ENCODE assay signal across 9 mouse cellular contexts in genomic region chr9:49757986-49758385, GRCm38 (mm10). TPM values are rescaled to one million over a fixed set of nuclear protein-coding genes. Genes with fewer than 3 reads are reported as not detected.
DNase-seq lines count a peak whose midpoint lies in the region; ATAC-seq and TF ChIP-seq lines count a peak whose summit lies in the region.
"Had no signal": no experiment of that assay in that cellular context is flagged by ENCODE, and none has a peak within 500 bp of the region (broad histone marks: within the 10 kb centered on the region; RNA-seq: fewer than 3 reads in every experiment).

No protein-coding gene starts in this region.

- peak overlapping the region; percentile 53 for H3K27ac ChIP-seq in heart, embryonic 13.5 days (replicated peaks)
- peak overlapping the region; percentile 38; the same call in 1 of the 2 replicates for H3K27ac ChIP-seq in limb, embryonic 14.5 days (replicated peaks; ENCODE audit: low read depth, low read length)
- no peak overlapping the region for H3K27ac ChIP-seq in intestine, postnatal 0 days (ENCODE audit: low read depth, low read length)

- no peaks in the 10 kb centered on the region for H3K9me3 ChIP-seq in heart, embryonic 13.5 days
- no peaks in the 10 kb centered on the region for H3K9me3 ChIP-seq in limb, embryonic 14.5 days (ENCODE audit: control insufficient read depth, low read length)
- H3K9me3 ChIP-seq in intestine, postnatal 0 days (ENCODE audit: control insufficient read depth) = no peaks in the 10 kb centered on the region

- H3K27me3 ChIP-seq in heart, embryonic 13.5 days (replicated peaks) = no peaks in the 10 kb centered on the region
- no peaks in the 10 kb centered on the region for H3K27me3 ChIP-seq in limb, embryonic 14.5 days (ENCODE audit: control insufficient read depth, insufficient read depth, low read length)
- H3K27me3 ChIP-seq in intestine, postnatal 0 days (replicated peaks; ENCODE audit: control insufficient read depth, insufficient read depth, low read length) = no peaks in the 10 kb centered on the region

- no peak for TF ChIP-seq POLR2A in limb, embryonic 14.5 days (IDR thresholded peaks at IDR 0.05; ENCODE audit: borderline replicate concordance, extremely low read depth, insufficient read depth, insufficient read length)

- ATAC-seq in heart, embryonic 13.5 days (ENCODE audit: extremely low read depth, insufficient number of reproducible peaks, low FRiP score, low TSS enrichment) = no peak
- ATAC-seq in limb, embryonic 14.5 days (ENCODE audit: low FRiP score, low read depth) = no peak
- ATAC-seq in intestine, postnatal 0 days = no peak
- ATAC-seq in megakaryocyte-erythroid progenitor cell, adult 5-6 weeks (replicated peaks; ENCODE audit: low FRiP score, low TSS enrichment, poor library complexity, severe bottlenecking) = no peak
- ATAC-seq: CD4-positive, CD25-positive, alpha-beta regulatory T cell, adult 4 months had no signal

- no peak for DNase-seq in heart, postnatal 10 days
- peak; percentile 31 to 41 for DNase-seq in right cerebral cortex, adult 2 months (ENCODE audit: low spot score in 2 of 2)
- no peak for DNase-seq in right cerebral cortex, postnatal 4 days
- DNase-seq in limb, embryonic 14.5 days (ENCODE audit: low spot score) = no peak
- DNase-seq in telencephalon, adult 2 months (ENCODE audit: low read depth, low spot score) = peak; percentile 46

- intact Hi-C loops in heart, postnatal 10 days (cut with DNase I) = no loop called here

- H3K4me2 ChIP-seq in heart, embryonic 13.5 days = peak overlapping the region; percentile 33; the same call in 1 of the 2 replicates
- 0 out of 2 replicates have a peak overlapping the region, but pooled peaks have one; percentile 15 for H3K4me2 ChIP-seq in limb, embryonic 14.5 days (replicated peaks; ENCODE audit: low read depth, low read length, severe bottlenecking)
- no peak overlapping the region for H3K4me2 ChIP-seq in intestine, postnatal 0 days (replicated peaks; ENCODE audit: low read depth)

- no peak for TF ChIP-seq CTCF in intestine, postnatal 0 days (IDR thresholded peaks at IDR 0.05; ENCODE audit: low read depth)

- WGBS in heart, embryonic 13.5 days = 57% methylated on average over 12 of the region's 12 CpGs
- WGBS in limb, embryonic 14.5 days = 46% methylated on average over 12 of the region's 12 CpGs
- 63% methylated on average over 12 of the region's 12 CpGs for WGBS in intestine, postnatal 0 days

- no peaks in the 10 kb centered on the region for H3K36me3 ChIP-seq in heart, embryonic 13.5 days
- no peaks in the 10 kb centered on the region for H3K36me3 ChIP-seq in limb, embryonic 14.5 days (ENCODE audit: control insufficient read depth, insufficient read depth, low read length)
- no peaks in the 10 kb centered on the region for H3K36me3 ChIP-seq in intestine, postnatal 0 days (ENCODE audit: control insufficient read depth, insufficient read depth)

- H3K4me3 ChIP-seq in heart, embryonic 13.5 days = no peak overlapping the region
- no peak overlapping the region for H3K4me3 ChIP-seq in limb, embryonic 14.5 days (replicated peaks; ENCODE audit: low read length)
- no peak overlapping the region for H3K4me3 ChIP-seq in intestine, postnatal 0 days (ENCODE audit: low read depth, low read length)

- no peak overlapping the region for H3K9ac ChIP-seq in heart, embryonic 13.5 days
- H3K9ac ChIP-seq in limb, embryonic 14.5 days (ENCODE audit: low read depth, low read length, severe bottlenecking) = no peak overlapping the region
- H3K9ac ChIP-seq in intestine, postnatal 0 days (ENCODE audit: low read depth, low read length) = no peak overlapping the region

- H3K4me1 ChIP-seq in heart, embryonic 13.5 days = peaks cover 47% of the 10 kb centered on the region
- H3K4me1 ChIP-seq in limb, embryonic 14.5 days (ENCODE audit: control insufficient read depth, insufficient read depth, low read length) = peaks cover 9% of the 10 kb centered on the region
- H3K4me1 ChIP-seq in intestine, postnatal 0 days (replicated peaks; ENCODE audit: control insufficient read depth, insufficient read depth, low read length) = no peaks in the 10 kb centered on the region

RNA-seq across cellular contexts. Expression of gene Ncam1, which starts 40.7 kb away (rescaled TPM):
- polyA plus RNA-seq in heart, embryonic 13.5 days (2015; fragmentation: Nextera tagmentation; extraction: Ambion mirVana) = 74.7 and 80.2 TPM in 2 replicates
- total RNA-seq in heart, postnatal 10 days (2021) = 10 to 100 TPM; 28.3 to 29.5 TPM
- polyA plus RNA-seq in limb, embryonic 14.5 days (2012; rRNA removed) = 31.1 and 32.8 TPM in 2 replicates
- 62.5 and 77.3 TPM in 2 replicates for polyA plus RNA-seq in limb, embryonic 14.5 days (2014; fragmentation: Nextera tagmentation; extraction: Ambion mirVana)
- polyA plus RNA-seq in intestine, postnatal 0 days (2015; fragmentation: Nextera tagmentation; extraction: Ambion mirVana) = 23.2 and 23.7 TPM in 2 replicates
- 0.82 TPM in 1 of 2 replicates, not detected in the other for total RNA-seq in megakaryocyte-erythroid progenitor cell, adult 5-6 weeks (2014; fragmentation: Nextera tagmentation)
- total RNA-seq in megakaryocyte-erythroid progenitor cell, adult 5-6 weeks (2017) = 0.08 and 0.14 TPM in 2 replicates

Comparison
In these comparisons a context has a peak if more than half of its experiments do, and no peak if none do; other contexts are left out.
1. DNase-seq: peak in right cerebral cortex, adult 2 months (2 of 2) and telencephalon, adult 2 months (single experiment); none in heart, postnatal 10 days (0 of 2), right cerebral cortex, postnatal 4 days (single experiment) and limb, embryonic 14.5 days (single experiment).